Mouse (Mus musculus) midbrain, embryonic 13.5 days (tissue): ENCODE measurements around the gene Glis1. TPM values are rescaled to one million over a fixed set of nuclear protein-coding genes. Genes with fewer than 3 reads are reported as not detected.
A peak's percentile ranks its signal among the peaks of the same experiment; 100 is the strongest.

ENCODE experiments used
- ATAC-seq: fragments of 200-750 bp; cut with Nextera tagmentation; 2 replicates; pipeline ENCODE4 v1.8.0; 2017; ENCODE audit warnings: mild to moderate bottlenecking, moderate TSS enrichment, moderate library complexity
- H3K27ac ChIP-seq: fragments of 300-500 bp; sonication (generic); 2 replicates; pipeline ENCODE4 v1.5.1; 2015; ENCODE audit warnings: inconsistent platforms, mild to moderate bottlenecking, moderate library complexity
- H3K27me3 ChIP-seq: fragments of 300-500 bp; sonication (generic); 2 replicates; pipeline ENCODE4 v1.6.1; 2015; ENCODE audit warnings: mild to moderate bottlenecking, inconsistent platforms
- H3K36me3 ChIP-seq: fragments of 300-500 bp; sonication (generic); 2 replicates; pipeline ENCODE4 v1.6.1; 2015; ENCODE audit warnings: mild to moderate bottlenecking, inconsistent platforms
- H3K4me1 ChIP-seq: fragments of 300-500 bp; sonication (generic); replicated peaks from 2 replicates; pipeline ENCODE4 v1.6.1; 2015; ENCODE audit warnings: inconsistent platforms
- H3K4me2 ChIP-seq: fragments of 300-500 bp; sonication (generic); replicated peaks from 2 replicates; pipeline ENCODE4 v1.6.1; 2015; ENCODE audit warnings: moderate library complexity, mild to moderate bottlenecking, inconsistent platforms
- H3K4me3 ChIP-seq: fragments of 300-500 bp; sonication (generic); replicated peaks from 2 replicates; pipeline ENCODE4 v1.5.1; 2015; ENCODE audit warnings: mild to moderate bottlenecking, inconsistent platforms
- H3K9ac ChIP-seq: fragments of 300-500 bp; sonication (generic); replicated peaks from 2 replicates; pipeline ENCODE4 v1.6.1; 2015; ENCODE audit warnings: mild to moderate bottlenecking, inconsistent platforms
- H3K9me3 ChIP-seq: fragments of 300-500 bp; sonication (generic); 2 replicates; pipeline ENCODE4 v1.6.1; 2016; ENCODE audit warnings: mild to moderate bottlenecking, inconsistent platforms
- WGBS: fragments of 180-500 bp; shearing (Covaris S2); methylation state at CpG from one replicate; pipeline ENCODE4 v1.1.7; 2015; 5-methylcytosine and 5-hydroxymethylcytosine counted together
- polyA plus RNA-seq: library from polyadenylated mRNA; unstranded; fragments of >200 nt; fragmentation: Nextera tagmentation; extraction: Ambion mirVana; gene quantifications from 2 replicates; pipeline ENCODE4 v1.2.1, GENCODE M21; 2015

Gene Glis1
- polyA plus RNA-seq, 1 experiment from 2014 or later: 1.5 TPM

- peaks cover 67% of the 10 kb centered on the region for H3K27me3 ChIP-seq
- peaks cover 21% of the 10 kb centered on the region for H3K4me1 ChIP-seq
- H3K4me3 ChIP-seq: peak overlapping the region; percentile 61
- no peaks in the 10 kb centered on the region for H3K36me3 ChIP-seq
- no peak overlapping the region for H3K27ac ChIP-seq
- peak overlapping the region; percentile 96 for H3K4me2 ChIP-seq
- H3K9ac ChIP-seq: peak overlapping the region; percentile 76
- ATAC-seq: no peak
- WGBS: 6% methylated on average over 15 of the region's 15 CpGs
- no peaks in the 10 kb centered on the region for H3K9me3 ChIP-seq
Measured at GRCm38 (mm10) chr4:107433998-107434355, 414 bp upstream of the Glis1 start.

- WGBS: 2% methylated on average over 47 of the region's 47 CpGs
- peak overlapping the region; percentile 76 for H3K9ac ChIP-seq
- H3K4me3 ChIP-seq: peak overlapping the region; percentile 61
- H3K27me3 ChIP-seq: peaks cover 79% of the 10 kb centered on the region
- no peaks in the 10 kb centered on the region for H3K9me3 ChIP-seq
- peak; percentile 62 for ATAC-seq
- H3K4me2 ChIP-seq: peak overlapping the region; percentile 96
- no peaks in the 10 kb centered on the region for H3K36me3 ChIP-seq
- peaks cover 24% of the 10 kb centered on the region for H3K4me1 ChIP-seq
- H3K27ac ChIP-seq: no peak overlapping the region
Measured at GRCm38 (mm10) chr4:107435238-107435946, 1.0 kb downstream of the Glis1 start.

GRCm38 (mm10) chr4:107436476-107436875 is 2.1 kb downstream of the Glis1 start:
- Histone ChIP-seq H3K4me1 (peaks cover 25% of the 10 kb centered on the region), H3K9ac (no peak overlapping the region), H3K4me2 (no peak overlapping the region), H3K4me3 (no peak overlapping the region), H3K27ac (no peak overlapping the region), H3K36me3 (no peaks in the 10 kb centered on the region), H3K9me3 (no peaks in the 10 kb centered on the region), H3K27me3 (peaks cover 89% of the 10 kb centered on the region)
- 94% methylated on average over 7 of the region's 7 CpGs for WGBS
- no peak for ATAC-seq

DNA sequence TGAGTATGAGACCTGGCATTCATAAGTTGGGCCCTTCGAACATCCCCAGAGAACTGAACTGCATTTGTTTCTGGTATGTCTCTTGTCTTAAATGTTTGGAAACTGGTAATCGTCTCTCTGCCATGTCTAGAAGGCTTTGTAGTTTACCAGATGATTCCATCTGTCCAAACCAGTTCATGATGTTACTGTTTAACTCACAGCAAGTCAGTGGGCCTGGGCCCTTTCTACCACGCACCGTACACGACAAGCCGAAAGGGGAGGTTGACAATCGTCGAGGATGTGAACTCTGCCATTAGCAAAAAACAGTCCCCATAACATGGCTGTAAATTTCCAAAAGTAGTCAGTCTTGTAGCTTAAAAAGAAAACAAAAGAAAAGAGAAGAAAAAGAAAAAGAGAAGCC is 4.3 kb downstream of the Glis1 start:
- no peak for ATAC-seq

DNA sequence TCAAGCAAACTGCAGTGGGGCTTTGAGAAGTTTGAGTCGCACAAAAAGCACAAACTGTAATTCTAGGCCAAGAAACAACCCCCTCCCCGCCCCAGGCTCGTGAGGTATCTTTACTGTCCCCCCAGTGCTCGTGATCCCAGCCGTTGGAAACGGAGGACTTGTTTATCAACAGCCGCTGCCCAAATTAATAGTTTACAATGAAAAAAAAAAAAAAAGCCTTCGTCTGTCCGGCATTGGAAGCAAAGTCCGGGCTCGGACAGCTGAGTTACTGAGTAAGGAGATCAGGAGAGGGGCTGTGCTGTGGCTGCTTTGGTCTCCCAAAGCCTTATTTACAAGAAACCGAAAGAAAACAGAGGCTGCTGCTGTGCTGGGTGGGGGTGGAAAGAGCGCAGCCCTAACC is 5.9 kb downstream of the Glis1 start:
- Histone ChIP-seq H3K4me3 (no peak overlapping the region), H3K9me3 (no peaks in the 10 kb centered on the region), H3K4me1 (peaks cover 20% of the 10 kb centered on the region), H3K27ac (no peak overlapping the region), H3K27me3 (peaks cover 91% of the 10 kb centered on the region), H3K36me3 (no peaks in the 10 kb centered on the region), H3K4me2 (0 out of 2 replicates have a peak overlapping the region, but pooled peaks have one; percentile 14), H3K9ac (no peak overlapping the region)
- 17% methylated on average over 13 of the region's 13 CpGs for WGBS
- ATAC-seq: no peak

More for the DNA sequence above, 4.3 kb downstream of the Glis1 start:
- Histone ChIP-seq H3K4me3 (no peak overlapping the region), H3K9ac (no peak overlapping the region), H3K27me3 (peaks cover 93% of the 10 kb centered on the region), H3K4me1 (peaks cover 34% of the 10 kb centered on the region), H3K4me2 (no peak overlapping the region), H3K36me3 (no peaks in the 10 kb centered on the region), H3K9me3 (no peaks in the 10 kb centered on the region), H3K27ac (no peak overlapping the region)
- 94% methylated on average over 8 of the region's 8 CpGs for WGBS

- ATAC-seq: no peak
Measured at GRCm38 (mm10) chr4:107442288-107442687, 7.9 kb downstream of the Glis1 start.

GRCm38 (mm10) chr4:107442891-107443483 is 8.6 kb downstream of the Glis1 start:
- H3K4me3 ChIP-seq: no peak overlapping the region
- H3K27me3 ChIP-seq: peaks cover 66% of the 10 kb centered on the region
- H3K9me3 ChIP-seq: no peaks in the 10 kb centered on the region
- H3K9ac ChIP-seq: 0 out of 2 replicates have a peak overlapping the region, but pooled peaks have one; percentile 32
- no peaks in the 10 kb centered on the region for H3K36me3 ChIP-seq
- 24% methylated on average over 16 of the region's 16 CpGs for WGBS
- ATAC-seq: no peak
- 0 out of 2 replicates have a peak overlapping the region, but pooled peaks have one; percentile 11 for H3K4me2 ChIP-seq
- H3K4me1 ChIP-seq: peaks cover 14% of the 10 kb centered on the region
- H3K27ac ChIP-seq: no peak overlapping the region

More at GRCm38 (mm10) chr4:107442288-107442687, 7.9 kb downstream of the Glis1 start:
- Histone ChIP-seq H3K9ac (no peak overlapping the region), H3K4me2 (no peak overlapping the region), H3K4me1 (peaks cover 14% of the 10 kb centered on the region), H3K4me3 (no peak overlapping the region), H3K36me3 (no peaks in the 10 kb centered on the region), H3K27me3 (peaks cover 73% of the 10 kb centered on the region), H3K9me3 (no peaks in the 10 kb centered on the region), H3K27ac (no peak overlapping the region)
- WGBS: 60% methylated on average over 11 of the region's 11 CpGs

DNA sequence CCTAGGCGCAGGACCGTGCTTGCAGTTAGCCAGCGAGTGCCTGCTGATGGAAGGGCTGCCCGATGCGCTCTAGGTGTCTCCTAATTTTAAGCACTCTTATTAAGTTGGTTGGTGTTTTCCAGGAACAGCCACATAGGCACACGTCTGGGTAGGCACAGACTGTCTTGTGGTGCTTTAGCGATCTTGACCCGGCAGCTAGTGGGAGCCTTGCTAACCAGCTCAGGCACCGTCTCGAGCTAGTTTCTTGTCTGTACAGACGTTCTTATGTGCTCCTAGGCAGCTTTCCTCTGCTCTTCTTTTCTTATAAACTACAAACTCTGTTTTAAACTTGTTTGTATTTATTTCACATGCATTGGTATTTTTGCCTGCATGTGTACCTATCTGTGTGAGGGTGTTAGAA is 9.2 kb downstream of the Glis1 start:
- H3K9me3 ChIP-seq: no peaks in the 10 kb centered on the region
- H3K36me3 ChIP-seq: no peaks in the 10 kb centered on the region
- H3K4me3 ChIP-seq: no peak overlapping the region
- 0 out of 2 replicates have a peak overlapping the region, but pooled peaks have one; percentile 32 for H3K9ac ChIP-seq
- 0 out of 2 replicates have a peak overlapping the region, but pooled peaks have one; percentile 11 for H3K4me2 ChIP-seq
- ATAC-seq: no peak
- H3K27ac ChIP-seq: no peak overlapping the region
- 41% methylated on average over 11 of the region's 11 CpGs for WGBS
- peaks cover 60% of the 10 kb centered on the region for H3K27me3 ChIP-seq
- H3K4me1 ChIP-seq: peaks cover 14% of the 10 kb centered on the region

GRCm38 (mm10) chr4:107448481-107448880 is 14.1 kb downstream of the Glis1 start:
- no peak overlapping the region for H3K4me3 ChIP-seq
- no peak overlapping the region for H3K4me2 ChIP-seq
- WGBS: 88% methylated on average over 6 of the region's 6 CpGs
- no peak for ATAC-seq
- H3K9me3 ChIP-seq: no peaks in the 10 kb centered on the region
- peaks cover 18% of the 10 kb centered on the region for H3K27me3 ChIP-seq
- H3K36me3 ChIP-seq: no peaks in the 10 kb centered on the region
- H3K4me1 ChIP-seq: peaks cover 3% of the 10 kb centered on the region
- no peak overlapping the region for H3K27ac ChIP-seq
- H3K9ac ChIP-seq: no peak overlapping the region

- whole genome bisulfite sequencing: 89% methylated on average over 13 of the region's 13 CpGs
- no peak overlapping the region for H3K4me3 ChIP-seq
- no peaks in the 10 kb centered on the region for H3K4me1 ChIP-seq
- no peak overlapping the region for H3K9ac ChIP-seq
- no peaks in the 10 kb centered on the region for H3K9me3 ChIP-seq
- ATAC-seq: no peak
- H3K4me2 ChIP-seq: no peak overlapping the region
- no peaks in the 10 kb centered on the region for H3K36me3 ChIP-seq
- H3K27ac ChIP-seq: no peak overlapping the region
- peaks cover 8% of the 10 kb centered on the region for H3K27me3 ChIP-seq
Measured at GRCm38 (mm10) chr4:107449519-107449918, 15.1 kb downstream of the Glis1 start.

- no peaks in the 10 kb centered on the region for H3K36me3 ChIP-seq
- H3K27ac ChIP-seq: no peak overlapping the region
- no peak overlapping the region for H3K4me3 ChIP-seq
- no peaks in the 10 kb centered on the region for H3K27me3 ChIP-seq
- ATAC-seq: no peak
- no peak overlapping the region for H3K4me2 ChIP-seq
- WGBS: 53% methylated on average over 18 of the region's 18 CpGs
- H3K9ac ChIP-seq: no peak overlapping the region
- H3K4me1 ChIP-seq: no peaks in the 10 kb centered on the region
- no peaks in the 10 kb centered on the region for H3K9me3 ChIP-seq
Measured at GRCm38 (mm10) chr4:107452266-107453015, 18.1 kb downstream of the Glis1 start.
